Mouse (Mus musculus): ENCODE data around the gene Faf1.

The Faf1 gene

GRCm38 (mm10) chr4:109676218-109677215 lies at the start of gene Faf1:
Gene Faf1 (plus strand): TSS chr4:109676588.
- in situ Hi-C loops (cut with MboI; ENCODE audit: unreplicated experiment in 2 of 2), result no loop called here

GRCm38 (mm10) chr4:109630215-109630614 lies 46.2 kb upstream of the Faf1 start:
- in situ Hi-C loops (cut with MboI; ENCODE audit: unreplicated experiment in 2 of 2), result no loop called here

- in situ Hi-C loops (cut with MboI; ENCODE audit: unreplicated experiment in 2 of 2), result no loop called here
Observed at GRCm38 (mm10) chr4:109631029-109631428, 45.4 kb upstream of the Faf1 start.

- in situ Hi-C loops (cut with MboI; ENCODE audit: unreplicated experiment in 2 of 2), result no loop called here
Observed at GRCm38 (mm10) chr4:109634971-109635370, 41.4 kb upstream of the Faf1 start.

GRCm38 (mm10) chr4:109639356-109639755 lies 37.0 kb upstream of the Faf1 start:
- in situ Hi-C loops (cut with MboI; ENCODE audit: unreplicated experiment in 2 of 2), result no loop called here

- in situ Hi-C loops (cut with MboI; ENCODE audit: unreplicated experiment in 2 of 2), result no loop called here
Observed at GRCm38 (mm10) chr4:109640141-109640540, 36.2 kb upstream of the Faf1 start.

- in situ Hi-C loops (cut with MboI; ENCODE audit: unreplicated experiment in 2 of 2), result no loop called here
Observed at GRCm38 (mm10) chr4:109641451-109641850, 34.9 kb upstream of the Faf1 start.

- in situ Hi-C loops (cut with MboI; ENCODE audit: unreplicated experiment in 2 of 2), result no loop called here
Observed at GRCm38 (mm10) chr4:109647281-109647680, 29.1 kb upstream of the Faf1 start.

GRCm38 (mm10) chr4:109649331-109649730 lies 27.1 kb upstream of the Faf1 start:
- in situ Hi-C loops (cut with MboI; ENCODE audit: unreplicated experiment in 2 of 2), result no loop called here

- in situ Hi-C loops (cut with MboI; ENCODE audit: unreplicated experiment in 2 of 2), result loop anchor here in 1 of 2 experiments (25.0 kb wide), 1 partner anchor 1341 kb away; the partner anchor contains the start of gene Zyg11b
Observed at GRCm38 (mm10) chr4:109653251-109653650, 23.1 kb upstream of the Faf1 start.

- in situ Hi-C loops (cut with MboI; ENCODE audit: unreplicated experiment in 2 of 2), result loop anchor here in 1 of 2 experiments (25.0 kb wide), 1 partner anchor 1342 kb away; the partner anchor contains the start of gene Zyg11b
Observed at GRCm38 (mm10) chr4:109654701-109655100, 21.7 kb upstream of the Faf1 start.

- in situ Hi-C loops (cut with MboI; ENCODE audit: unreplicated experiment in 2 of 2), result loop anchor here in 1 of 2 experiments (25.0 kb wide), 1 partner anchor 1343 kb away; the partner anchor contains the start of gene Zyg11b
Observed at GRCm38 (mm10) chr4:109655738-109656137, 20.6 kb upstream of the Faf1 start.

GRCm38 (mm10) chr4:109656301-109656700 lies 20.1 kb upstream of the Faf1 start:
- in situ Hi-C loops (cut with MboI; ENCODE audit: unreplicated experiment in 2 of 2), result loop anchor here in 1 of 2 experiments (25.0 kb wide), 1 partner anchor 1344 kb away; the partner anchor contains the start of gene Zyg11b

GRCm38 (mm10) chr4:109657021-109657850 lies 19.2 kb upstream of the Faf1 start:
- in situ Hi-C loops (cut with MboI; ENCODE audit: unreplicated experiment in 2 of 2), result loop anchor here in 1 of 2 experiments (25.0 kb wide), 1 partner anchor 1345 kb away; the partner anchor contains the start of gene Zyg11b

GRCm38 (mm10) chr4:109657851-109658500 lies 18.4 kb upstream of the Faf1 start:
- in situ Hi-C loops (cut with MboI; ENCODE audit: unreplicated experiment in 2 of 2), result loop anchor here in 1 of 2 experiments (25.0 kb wide), 1 partner anchor 1346 kb away; the partner anchor contains the start of gene Zyg11b

GRCm38 (mm10) chr4:109658826-109659225 lies 17.6 kb upstream of the Faf1 start:
- in situ Hi-C loops (cut with MboI; ENCODE audit: unreplicated experiment in 2 of 2), result loop anchor here in 1 of 2 experiments (25.0 kb wide), 1 partner anchor 1347 kb away; the partner anchor contains the start of gene Zyg11b

GRCm38 (mm10) chr4:109659571-109659970 lies 16.8 kb upstream of the Faf1 start:
- in situ Hi-C loops (cut with MboI; ENCODE audit: unreplicated experiment in 2 of 2), result loop anchor here in 1 of 2 experiments (25.0 kb wide), 1 partner anchor 1347 kb away; the partner anchor contains the start of gene Zyg11b

- in situ Hi-C loops (cut with MboI; ENCODE audit: unreplicated experiment in 2 of 2), result loop anchor here in 1 of 2 experiments (25.0 kb wide), 1 partner anchor 1348 kb away; the partner anchor contains the start of gene Zyg11b
Observed at GRCm38 (mm10) chr4:109660568-109660967, 15.8 kb upstream of the Faf1 start.

GRCm38 (mm10) chr4:109661183-109661582 lies 15.2 kb upstream of the Faf1 start:
- in situ Hi-C loops (cut with MboI; ENCODE audit: unreplicated experiment in 2 of 2), result loop anchor here in 1 of 2 experiments (25.0 kb wide), 1 partner anchor 1349 kb away; the partner anchor contains the start of gene Zyg11b
